Comparison of ENCODE assay signal across 9 mouse cellular contexts in genomic region chr11:8229787-8230186, GRCm38 (mm10).
DNase-seq lines count a peak whose midpoint lies in the region; ATAC-seq and TF ChIP-seq lines count a peak whose summit lies in the region.
"Had no signal": no experiment of that assay in that cellular context is flagged by ENCODE, and none has a peak within 500 bp of the region (broad histone marks: within the 10 kb centered on the region; RNA-seq: fewer than 3 reads in every experiment).

No protein-coding gene starts in this region.

- H3K4me3 ChIP-seq in thymus, adult 2 months (ENCODE audit: control insufficient read depth, insufficient read depth, low read length), result no peak overlapping the region
- H3K4me3 ChIP-seq: liver, embryonic 13.5 days had no signal

- intact Hi-C loops in heart, postnatal 10 days (cut with DNase I), result no loop called here

- no peaks in the 10 kb centered on the region for H3K27me3 ChIP-seq in thymus, adult 2 months (ENCODE audit: control insufficient read depth, insufficient read depth, low read length)
- H3K27me3 ChIP-seq: liver, embryonic 13.5 days had no signal

- H3K27ac ChIP-seq in thymus, adult 2 months (ENCODE audit: control insufficient read depth, insufficient read depth, low read length), result no peak overlapping the region
- H3K27ac ChIP-seq: liver, embryonic 13.5 days had no signal

- H3K4me1 ChIP-seq in thymus, adult 2 months (replicated peaks; ENCODE audit: control insufficient read depth, insufficient read depth, low read length), result no peaks in the 10 kb centered on the region
- H3K4me1 ChIP-seq: liver, embryonic 13.5 days had no signal

- 76% methylated on average over 7 of the region's 7 CpGs for WGBS in thymus, adult 2 months

- DNase-seq in heart, adult 8-10 months (ENCODE audit: low spot score), result peak; percentile 57
- DNase-seq in heart, postnatal 10 days, result no peak
- peak; percentile 3 for DNase-seq in ovary, adult 18-20 months (ENCODE audit: low spot score)
- no peak for DNase-seq in ovary, postnatal 10 days (ENCODE audit: low spot score)
- DNase-seq in kidney, postnatal 4 days, result peak; percentile 22 to 38
- DNase-seq in right cerebral cortex, postnatal 36 days (ENCODE audit: low spot score in 2 of 2), result peak; percentile 8 to 22
- no peak for DNase-seq in thymus, adult 2 months
- DNase-seq: liver, embryonic 13.5 days had no signal

- no peak for TF ChIP-seq POLR2A in thymus, adult 2 months (IDR thresholded peaks at IDR 0.05; ENCODE audit: control insufficient read depth, extremely low read depth, insufficient read depth, low read length, poor library complexity)

- ATAC-seq in inflammation-experienced regulatory T-cells, adult 6 months, result no peak

- no peak for TF ChIP-seq CTCF in thymus, adult 2 months (IDR thresholded peaks at IDR 0.05; ENCODE audit: borderline replicate concordance, control insufficient read depth, extremely low read depth, insufficient read depth, low read length, poor library complexity)

- no peaks in the 10 kb centered on the region for H3K36me3 ChIP-seq in thymus, adult 2 months (ENCODE audit: control insufficient read depth, insufficient read depth, low read length)
- H3K36me3 ChIP-seq: liver, embryonic 13.5 days had no signal

Comparison
In these comparisons a context has a peak if more than half of its experiments do, and no peak if none do; other contexts are left out.
1. DNase-seq: peak in heart, adult 8-10 months (single experiment), ovary, adult 18-20 months (single experiment), kidney, postnatal 4 days (2 of 2) and right cerebral cortex, postnatal 36 days (2 of 2); none in heart, postnatal 10 days (0 of 2), ovary, postnatal 10 days (single experiment) and thymus, adult 2 months (single experiment).